In the genomic region with DNA sequence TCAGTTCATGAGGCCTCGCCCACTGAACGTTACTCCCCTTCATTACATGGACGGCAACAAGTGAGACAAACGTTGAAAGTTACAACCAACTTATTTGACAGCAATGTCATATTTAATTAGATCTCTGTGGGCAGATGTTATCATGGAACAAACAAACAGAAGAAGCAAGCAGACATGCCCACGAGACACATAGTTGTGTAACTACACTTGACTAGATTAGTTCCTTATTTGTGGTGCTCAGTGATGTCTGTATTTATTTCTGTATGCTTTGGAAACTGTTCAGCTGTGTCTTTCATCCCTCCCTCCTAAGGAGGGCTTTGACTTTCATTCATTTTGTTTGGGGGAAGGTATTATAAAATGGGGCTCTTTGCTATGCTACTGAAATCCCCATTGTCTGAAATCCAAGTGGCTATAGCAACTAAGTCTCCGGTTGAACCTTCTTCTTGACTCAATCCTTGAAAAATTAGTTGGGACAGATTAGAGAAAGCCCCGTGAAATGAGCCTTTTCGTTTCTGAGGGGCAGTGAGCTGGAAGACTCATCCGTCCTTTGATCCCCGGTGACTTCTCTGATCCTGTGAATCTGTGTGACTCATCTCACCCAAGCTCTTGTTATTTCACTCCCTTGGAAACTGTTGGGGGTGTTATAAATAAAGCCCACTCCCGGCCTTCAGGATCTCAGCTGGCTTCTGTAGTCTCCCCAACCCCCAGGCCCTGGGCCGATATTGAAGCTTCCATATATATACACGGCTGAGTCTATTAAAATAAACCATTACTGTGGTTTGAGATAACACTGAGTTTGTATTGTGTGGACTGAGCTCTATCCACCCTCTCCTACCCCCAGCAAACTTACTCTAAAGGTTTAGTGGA, we compare ENCODE assay signal across 24 mouse cellular contexts. TPM values are rescaled to one million over a fixed set of nuclear protein-coding genes. Genes with fewer than 3 reads are reported as not detected.
DNase-seq lines count a peak whose midpoint lies in the region; ATAC-seq and TF ChIP-seq lines count a peak whose summit lies in the region.
"Had no signal": no experiment of that assay in that cellular context is flagged by ENCODE, and none has a peak within 500 bp of the region (broad histone marks: within the 10 kb centered on the region; RNA-seq: fewer than 3 reads in every experiment).

No protein-coding gene starts in this region.

- peaks cover 21% of the 10 kb centered on the region for H3K4me1 ChIP-seq in limb, embryonic 10.5 days
- H3K4me1 ChIP-seq: forebrain, embryonic 13.5 days; hindbrain, embryonic 12.5 days; neural tube, embryonic 12.5 days had no signal

- H3K4me3 ChIP-seq in myocyte, result no peak overlapping the region
- no peak overlapping the region for H3K4me3 ChIP-seq in limb, embryonic 10.5 days
- H3K4me3 ChIP-seq: forebrain, embryonic 13.5 days; hindbrain, embryonic 12.5 days; neural tube, embryonic 12.5 days had no signal

- H3K79me2 ChIP-seq in myocyte (ENCODE audit: control insufficient read depth, insufficient read depth), result no peaks in the 10 kb centered on the region

- ATAC-seq in megakaryocyte, adult 5-6 weeks (ENCODE audit: poor library complexity, severe bottlenecking), result peak; percentile 58
- ATAC-seq: forebrain, embryonic 13.5 days had no signal

- no peak for TF ChIP-seq POLR2A in myocyte (IDR thresholded peaks at IDR 0.05; ENCODE audit: insufficient read length, low read depth)

- H3K27ac ChIP-seq in limb, embryonic 10.5 days, result no peak overlapping the region
- H3K27ac ChIP-seq: forebrain, embryonic 13.5 days; hindbrain, embryonic 12.5 days; neural tube, embryonic 12.5 days had no signal

- no peaks in the 10 kb centered on the region for H3K27me3 ChIP-seq in myocyte (ENCODE audit: control insufficient read depth, insufficient read depth, insufficient read length)
- no peaks in the 10 kb centered on the region for H3K27me3 ChIP-seq in limb, embryonic 10.5 days (ENCODE audit: low read depth, poor library complexity, severe bottlenecking)
- H3K27me3 ChIP-seq: forebrain, embryonic 13.5 days; hindbrain, embryonic 12.5 days; neural tube, embryonic 12.5 days had no signal

- H3K36me3 ChIP-seq in myocyte (ENCODE audit: control insufficient read depth, insufficient read depth), result no peaks in the 10 kb centered on the region
- H3K36me3 ChIP-seq in limb, embryonic 10.5 days, result no peaks in the 10 kb centered on the region
- H3K36me3 ChIP-seq: hindbrain, embryonic 12.5 days; neural tube, embryonic 12.5 days had no signal

- 66% methylated on average over 13 of the region's 13 CpGs for WGBS in limb, embryonic 10.5 days

- no peaks in the 10 kb centered on the region for H3K9me3 ChIP-seq in limb, embryonic 10.5 days (replicated peaks)
- H3K9me3 ChIP-seq: forebrain, embryonic 13.5 days; hindbrain, embryonic 12.5 days; neural tube, embryonic 12.5 days had no signal

- no peak overlapping the region for H3ac ChIP-seq in myocyte (ENCODE audit: control insufficient read depth, insufficient read length)

- DNase-seq in lung, postnatal 36 days, result peak; percentile 39
- DNase-seq in lung, postnatal 10 days, result no peak
- peak; percentile 83 for DNase-seq in Muller cell, postnatal 12 days (ENCODE audit: inconsistent ontology term)
- no peak for DNase-seq in cerebellum, adult 9-10 months
- DNase-seq in limb, embryonic 10.5 days (ENCODE audit: low spot score), result no peak
- DNase-seq: adrenal gland, postnatal 25 days; cerebellum, adult 2 months; heart, postnatal 10 days; kidney, adult 9 months; kidney, postnatal 25 days; left cerebral cortex, postnatal 4 days; lung, adult 18-20 months; spleen, adult 18-20 months had no signal

- peak overlapping the region; percentile 23 for H3K4me2 ChIP-seq in myocyte (ENCODE audit: low read depth)
- H3K4me2 ChIP-seq: forebrain, embryonic 13.5 days; heart, embryonic 11.5 days; hindbrain, embryonic 12.5 days; liver, embryonic 11.5 days; neural tube, embryonic 12.5 days had no signal

TF ChIP-seq in myocyte, 11 proteins besides CTCF, POLR2A, EP300 and RAD21:
- TF ChIP-seq MYOG (IDR thresholded peaks at IDR 0.05; ENCODE audit: control insufficient read depth in 1 of 3, insufficient read depth in 1 of 3, insufficient read length in 2 of 3, low read depth in 2 of 3) (no peak), TCF3 (IDR thresholded peaks at IDR 0.05; ENCODE audit: insufficient read length, low read depth) (no peak), MYOD1 (IDR thresholded peaks at IDR 0.05; ENCODE audit: control insufficient read depth in 1 of 3, insufficient read length in 2 of 3, low read depth in 2 of 3) (no peak), SRF (IDR thresholded peaks at IDR 0.05; ENCODE audit: control insufficient read depth, insufficient read length, low read depth) (no peak)
TF ChIP-seq in myocyte: peak in this region for 0.

RNA-seq across cellular contexts. Expression of a gene that starts 12.4 kb away (rescaled TPM):
- total RNA-seq in megakaryocyte, adult 5-6 weeks (2015), result 0.07 and 0.71 TPM in 2 replicates
- 1.3 and 1.8 TPM in 2 replicates for total RNA-seq in megakaryocyte, adult 5-6 weeks (2017)
- not detected for polyA plus RNA-seq in myocyte (2012; fragmentation: generic; extraction: Trizol)
- 2.9 and 4.2 TPM in 2 replicates for polyA plus RNA-seq in limb, embryonic 10.5 days (2016; fragmentation: Nextera tagmentation; extraction: Ambion mirVana)
- total RNA-seq: monocyte, adult 5-6 weeks had no signal
- polyA plus RNA-seq: activated CD4-positive, CD25-positive, alpha-beta regulatory T cell, adult 4 months had no signal

RNA-seq across cellular contexts. Expression of a gene that starts 28.7 kb away (rescaled TPM):
- not detected in 2 replicates for total RNA-seq in megakaryocyte, adult 5-6 weeks (2015)
- not detected in 2 replicates for total RNA-seq in megakaryocyte, adult 5-6 weeks (2017)
- polyA plus RNA-seq in myocyte (2012; fragmentation: generic; extraction: Trizol), result not detected
- not detected in 2 replicates for polyA plus RNA-seq in limb, embryonic 10.5 days (2016; fragmentation: Nextera tagmentation; extraction: Ambion mirVana)
- total RNA-seq: adrenal gland, postnatal 25 days; gastrocnemius, postnatal 4 days; heart, postnatal 10 days; left cerebral cortex, postnatal 4 days; monocyte, adult 5-6 weeks had no signal
- polyA plus RNA-seq: cerebellum, adult 2 months; embryonic facial prominence, embryonic 11.5 days; forebrain, embryonic 13.5 days; heart, embryonic 11.5 days; hindbrain, embryonic 12.5 days; liver, embryonic 11.5 days; neural tube, embryonic 12.5 days had no signal

Comparison
In these comparisons a context has a peak if more than half of its experiments do, and no peak if none do; other contexts are left out.
1. DNase-seq: peak in lung, postnatal 36 days (single experiment) and Muller cell, postnatal 12 days (single experiment); none in lung, postnatal 10 days (single experiment), cerebellum, adult 9-10 months (single experiment) and limb, embryonic 10.5 days (single experiment).